Mouse (Mus musculus) thymus, adult 2 months (tissue): ENCODE data around the gene Svs1. TPM values are rescaled to one million over a fixed set of nuclear protein-coding genes. Genes with fewer than 3 reads are reported as not detected.

Source experiments
- DNase-seq: peaks from one replicate; pipeline ENCODE4 v3.0.0; 2021
- H3K27ac ChIP-seq: fragments of 200-500 bp; 2 replicates; pipeline ENCODE4 v1.5.1; 2012; ENCODE audit warnings: low read length, control low read depth; ENCODE audit not compliant: control insufficient read depth, insufficient read depth
- H3K27me3 ChIP-seq: fragments of 200-500 bp; 2 replicates; pipeline ENCODE4 v1.6.1; 2012; ENCODE audit warnings: mild to moderate bottlenecking, low read length, moderate library complexity, mixed read lengths; ENCODE audit not compliant: control insufficient read depth, insufficient read depth
- H3K36me3 ChIP-seq: fragments of 200-500 bp; 2 replicates; pipeline ENCODE4 v1.6.1; 2012; ENCODE audit warnings: mild to moderate bottlenecking, low read length, moderate library complexity; ENCODE audit not compliant: control insufficient read depth, insufficient read depth
- H3K4me1 ChIP-seq: fragments of 200-500 bp; replicated peaks from 2 replicates; pipeline ENCODE4 v1.6.1; 2012; ENCODE audit warnings: low read length; ENCODE audit not compliant: control insufficient read depth, insufficient read depth
- H3K4me3 ChIP-seq: fragments of 200-500 bp; 2 replicates; pipeline ENCODE4 v1.5.1; 2012; ENCODE audit warnings: mild to moderate bottlenecking, low read length, control low read depth, moderate library complexity; ENCODE audit not compliant: control insufficient read depth, insufficient read depth
- CTCF ChIP-seq: fragments of 200-500 bp; IDR thresholded peaks from 2 replicates; pipeline ENCODE4 v1.5.1; 2012; ENCODE audit warnings: mild to moderate bottlenecking, control low read depth, low read length, moderate library complexity, borderline replicate concordance; ENCODE audit not compliant: control insufficient read depth, poor library complexity, insufficient read depth; ENCODE audit errors: extremely low read depth
- POLR2A ChIP-seq: fragments of 200-500 bp; IDR thresholded peaks from 2 replicates; pipeline ENCODE4 v1.6.1; 2012; ENCODE audit warnings: mild to moderate bottlenecking, low read length, control low read depth, moderate library complexity; ENCODE audit not compliant: control insufficient read depth, poor library complexity, insufficient read depth; ENCODE audit errors: extremely low read depth
- WGBS: fragments of 180-500 bp; shearing (Covaris S2); methylation state at CpG from one replicate; pipeline ENCODE4 v1.1.7; 2018; 5-methylcytosine and 5-hydroxymethylcytosine counted together
- polyA plus RNA-seq: library from polyadenylated mRNA; depleted of rRNA; stranded (reverse); fragments of >200 nt; gene quantifications from 2 replicates; pipeline ENCODE4 v1.2.3, GENCODE M21; 2012

Svs1 gene
- polyA plus RNA-seq, 1 experiment = 0.11 TPM

DNA sequence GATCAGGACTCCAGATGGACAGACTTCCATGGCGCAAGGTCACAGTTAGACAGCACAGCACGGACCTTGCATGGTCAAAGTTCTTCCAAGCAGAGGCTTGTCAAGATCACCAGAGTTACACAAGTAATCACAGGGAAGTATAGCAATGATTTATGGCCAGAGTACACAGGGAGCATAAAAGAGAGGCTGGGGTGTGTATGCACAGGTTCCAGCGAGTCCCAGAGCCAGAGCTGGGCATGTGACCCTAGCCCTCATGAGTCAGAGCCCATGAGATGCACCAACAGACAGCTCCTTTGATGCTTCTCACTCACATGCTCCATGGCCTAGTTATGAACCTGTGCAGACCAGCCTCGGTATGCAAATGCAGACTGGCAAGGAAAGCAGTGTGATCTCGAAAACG, 41.4 kb downstream of the Svs1 start:
- Histone ChIP-seq H3K4me3 (no peak overlapping the region), H3K27me3 (no peaks in the 10 kb centered on the region), H3K27ac (no peak overlapping the region), H3K36me3 (no peaks in the 10 kb centered on the region), H3K4me1 (no peaks in the 10 kb centered on the region; the same call in 1 of the 2 replicates)
- WGBS = 90% methylated on average over 6 of the region's 6 CpGs
- no peak for DNase-seq
- TF ChIP-seq POLR2A (no peak), CTCF (no peak)

DNA sequence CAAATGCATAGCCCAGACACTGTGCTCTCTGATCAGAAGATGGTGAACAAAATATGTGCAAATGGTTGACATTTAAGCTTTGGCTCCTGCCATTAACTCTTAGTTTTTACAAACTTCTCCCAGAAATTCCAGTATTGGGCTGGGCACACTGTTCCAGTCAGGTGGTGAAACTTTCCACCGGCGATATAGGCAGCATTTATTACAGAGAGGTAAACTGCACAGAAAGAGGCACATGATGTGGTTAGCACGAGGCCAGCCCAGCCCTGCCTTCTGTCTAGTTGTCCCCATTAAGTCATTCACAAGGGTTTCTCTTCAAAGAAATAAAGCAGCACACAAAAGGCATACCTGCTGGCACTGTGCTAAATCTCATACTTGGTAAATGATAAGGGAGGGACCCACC, 42.0 kb downstream of the Svs1 start:
- no peak for DNase-seq
- no peak for TF ChIP-seq CTCF
- no peak for TF ChIP-seq POLR2A
- Histone ChIP-seq H3K27ac (no peak overlapping the region), H3K36me3 (no peaks in the 10 kb centered on the region), H3K4me1 (no peaks in the 10 kb centered on the region; the same call in 1 of the 2 replicates), H3K4me3 (no peak overlapping the region), H3K27me3 (no peaks in the 10 kb centered on the region)
- 88% methylated on average over 3 of the region's 3 CpGs for WGBS

DNA sequence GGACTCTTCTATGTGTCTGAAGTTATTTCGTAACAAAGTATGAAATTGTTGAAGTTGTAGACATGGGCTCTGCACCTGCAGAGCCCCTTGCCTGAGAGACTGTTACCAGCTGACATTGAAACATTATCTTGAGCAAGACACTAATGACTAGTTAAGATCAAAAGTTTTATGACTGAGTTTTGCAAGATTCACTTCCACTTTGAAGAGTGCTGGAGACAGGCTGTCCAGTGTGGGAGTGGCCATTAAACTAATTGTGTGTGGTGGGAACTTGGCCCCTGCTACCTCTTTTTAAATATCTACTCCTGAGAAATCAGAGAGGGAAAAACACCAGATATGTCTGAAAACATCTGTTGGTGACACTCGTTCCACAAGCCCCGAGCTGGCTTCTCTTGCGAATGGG, 44.6 kb downstream of the Svs1 start:
- no peaks in the 10 kb centered on the region for H3K27me3 ChIP-seq
- H3K4me3 ChIP-seq = no peak overlapping the region
- H3K27ac ChIP-seq = no peak overlapping the region
- 85% methylated on average over 4 of the region's 4 CpGs for WGBS
- H3K4me1 ChIP-seq = peaks cover 3% of the 10 kb centered on the region
- no peak for DNase-seq
- no peaks in the 10 kb centered on the region for H3K36me3 ChIP-seq
- TF ChIP-seq POLR2A (no peak), CTCF (no peak)

DNA sequence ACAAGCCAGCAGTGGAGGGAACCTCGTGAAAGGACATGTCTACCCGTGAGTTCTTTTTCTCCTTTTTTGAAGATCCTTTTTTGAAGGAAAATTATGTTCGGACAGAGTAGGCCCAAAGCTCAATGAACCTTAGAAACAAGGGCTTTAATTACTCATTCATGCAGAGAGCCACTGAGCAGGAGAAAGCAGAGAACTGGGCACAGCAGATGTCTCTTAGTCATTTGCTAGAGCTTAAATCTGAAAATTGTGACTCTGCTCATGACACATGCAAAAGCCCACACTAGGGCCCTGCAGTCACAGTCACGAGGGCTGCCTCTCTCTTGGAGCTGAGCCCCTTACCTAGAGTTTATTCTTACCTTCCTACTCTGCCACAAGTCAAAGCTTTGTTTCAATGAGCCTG, 46.1 kb downstream of the Svs1 start:
- 78% methylated on average over 4 of the region's 4 CpGs for WGBS
- H3K36me3 ChIP-seq = no peaks in the 10 kb centered on the region
- TF ChIP-seq POLR2A (no peak), CTCF (no peak)
- H3K4me3 ChIP-seq = no peak overlapping the region
- peaks cover 14% of the 10 kb centered on the region for H3K4me1 ChIP-seq
- no peak overlapping the region for H3K27ac ChIP-seq
- H3K27me3 ChIP-seq = no peaks in the 10 kb centered on the region
- DNase-seq = no peak

DNA sequence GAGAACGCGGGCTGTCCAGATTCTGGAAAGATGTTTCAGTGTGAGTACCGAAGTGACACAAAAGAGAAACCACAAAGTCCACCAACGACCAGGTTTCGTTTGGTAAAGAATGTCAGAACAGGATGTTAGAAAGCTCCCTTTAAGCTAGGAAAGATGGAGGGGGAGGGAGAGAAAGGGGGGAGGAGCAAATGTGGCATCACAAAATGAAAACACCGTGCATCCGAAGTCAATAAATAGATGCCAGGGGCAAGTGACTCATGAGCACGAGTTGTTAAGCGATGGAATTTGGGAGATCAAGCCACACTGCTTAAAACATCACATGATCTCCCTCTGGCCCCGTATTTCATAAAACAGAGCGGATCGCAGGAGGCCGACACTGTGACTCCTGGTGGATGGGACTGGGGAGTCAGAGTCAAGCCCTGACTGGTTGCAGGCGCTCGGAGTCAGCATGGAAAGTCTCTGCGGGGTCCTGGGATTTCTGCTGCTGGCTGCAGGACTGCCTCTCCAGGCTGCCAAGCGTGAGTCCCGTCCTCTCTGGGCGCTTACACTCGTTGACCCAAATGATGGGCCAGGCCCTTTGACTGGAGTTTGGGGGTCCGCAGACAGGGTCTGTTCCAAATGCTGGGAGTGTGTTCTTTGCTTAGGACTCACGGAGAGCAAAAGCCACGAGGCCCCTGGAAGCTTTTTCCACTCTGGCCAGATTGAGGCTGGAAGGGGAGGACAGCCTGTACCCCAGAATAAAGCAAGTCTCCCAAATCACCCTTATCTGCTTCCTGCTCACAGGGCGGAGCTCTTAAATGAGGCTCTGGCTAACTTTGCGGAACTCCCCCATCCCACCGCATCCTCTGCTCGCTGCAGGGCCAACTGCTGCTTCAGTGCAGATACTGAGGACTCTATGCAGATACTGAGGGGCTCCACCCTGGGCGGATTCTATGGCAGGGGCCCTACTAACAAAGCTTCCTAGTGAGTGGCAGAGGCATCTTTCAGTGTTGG, 49.9 kb downstream of the Svs1 start, which contains the start of gene Gpnmb:
Gpnmb (plus strand) TSS at position 272 of the 993 bp plus-strand sequence.
- Histone ChIP-seq H3K4me3 (peak within 1 kb of the TSS; percentile 8; the same call in 1 of the 2 replicates), H3K4me1 (peaks cover 17% of the 10 kb centered on the region), H3K27me3 (no peaks in the 10 kb centered on the region), H3K36me3 (no peaks in the 10 kb centered on the region), H3K27ac (no peak within 1 kb of the TSS)
- WGBS = 36% methylated on average over 28 of the region's 28 CpGs
- DNase-seq = no peak
- no peak for TF ChIP-seq POLR2A
- no peak for TF ChIP-seq CTCF

DNA sequence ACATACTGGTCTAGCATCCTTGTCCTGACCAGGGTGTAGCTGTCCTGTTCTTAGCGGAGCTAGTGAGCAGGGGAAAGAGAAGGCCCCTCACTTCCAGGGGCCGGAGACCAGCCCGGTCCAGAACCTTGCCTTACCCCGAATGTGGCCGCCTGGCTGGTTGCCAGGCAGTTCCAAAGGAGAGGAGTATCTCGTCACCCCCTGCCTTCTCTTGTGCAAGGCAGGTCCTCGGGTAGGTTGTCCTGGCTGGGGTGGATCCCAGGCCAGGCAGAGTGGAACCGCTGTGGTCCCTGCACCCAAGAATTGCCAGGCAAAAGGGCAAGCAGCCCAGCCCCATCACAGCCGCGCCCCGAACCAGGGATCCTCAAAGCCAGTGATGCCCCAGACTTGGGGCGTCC, 50.6 kb downstream of the Svs1 start:
- no peaks in the 10 kb centered on the region for H3K27me3 ChIP-seq

More for the DNA sequence above, 50.6 kb downstream of the Svs1 start:
- DNase-seq = no peak
- H3K4me3 ChIP-seq = no peak overlapping the region
- peaks cover 17% of the 10 kb centered on the region for H3K4me1 ChIP-seq
- H3K36me3 ChIP-seq = no peaks in the 10 kb centered on the region
- WGBS = 81% methylated on average over 12 of the region's 12 CpGs
- H3K27ac ChIP-seq = no peak overlapping the region
- no peak for TF ChIP-seq POLR2A
- TF ChIP-seq CTCF = no peak
